Mouse (Mus musculus): ENCODE measurements around the gene Padi2. TPM values are rescaled to one million over a fixed set of nuclear protein-coding genes. Genes with fewer than 3 reads are reported as not detected.

The Padi2 gene
- polyA plus RNA-seq, 1 experiment = 25.2 TPM

DNA sequence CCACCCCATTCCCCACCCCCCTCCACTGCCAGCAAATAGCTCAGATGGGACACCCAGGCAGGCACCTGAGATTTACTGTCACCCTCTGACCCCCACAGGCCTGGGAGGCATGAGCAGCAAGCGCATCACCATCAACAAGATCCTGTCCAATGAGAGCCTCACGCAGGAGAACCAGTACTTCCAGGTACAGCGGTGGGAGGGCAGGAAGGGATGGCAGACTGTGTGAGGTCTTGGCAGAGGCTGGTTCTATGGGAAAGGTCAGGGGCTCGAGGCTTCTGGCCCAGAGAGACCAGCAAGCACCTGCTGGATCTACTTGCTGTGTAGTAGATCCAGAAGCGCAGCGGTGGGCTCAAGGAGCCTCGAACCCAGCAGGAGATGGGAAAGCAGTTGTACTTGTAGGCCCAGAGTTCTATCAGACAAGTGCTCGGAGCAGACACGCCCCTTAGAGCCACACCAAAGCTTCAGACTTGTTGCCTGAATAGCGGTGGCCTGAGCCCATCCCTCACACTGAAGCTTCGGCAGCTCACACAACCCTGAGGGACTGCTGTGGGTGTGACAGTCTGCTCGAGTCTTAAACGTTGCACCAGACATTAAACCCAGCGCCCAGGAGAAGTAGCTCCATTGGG is 40.5 kb downstream of the Padi2 start:
- no peak overlapping the region for H3K4me3 ChIP-seq (replicated peaks; ENCODE audit: insufficient read depth, low read depth, low read length)
- 79% methylated on average over 14 of the region's 14 CpGs for WGBS
- no peaks in the 10 kb centered on the region for H3K27me3 ChIP-seq (ENCODE audit: control insufficient read depth, insufficient read depth, low read length)
- H3K27ac ChIP-seq (ENCODE audit: insufficient read depth, low read length) = no peak overlapping the region
- TF ChIP-seq POLR2A (IDR thresholded peaks at IDR 0.05; ENCODE audit: borderline replicate concordance, insufficient read depth, low read length) = no peak
- TF ChIP-seq CTCF (IDR thresholded peaks at IDR 0.05; ENCODE audit: borderline replicate concordance, insufficient read depth, low read depth, low read length) = no peak
- no peak for DNase-seq
- peaks cover 12% of the 10 kb centered on the region for H3K4me1 ChIP-seq (ENCODE audit: control insufficient read depth, insufficient read depth, low read length)

DNA sequence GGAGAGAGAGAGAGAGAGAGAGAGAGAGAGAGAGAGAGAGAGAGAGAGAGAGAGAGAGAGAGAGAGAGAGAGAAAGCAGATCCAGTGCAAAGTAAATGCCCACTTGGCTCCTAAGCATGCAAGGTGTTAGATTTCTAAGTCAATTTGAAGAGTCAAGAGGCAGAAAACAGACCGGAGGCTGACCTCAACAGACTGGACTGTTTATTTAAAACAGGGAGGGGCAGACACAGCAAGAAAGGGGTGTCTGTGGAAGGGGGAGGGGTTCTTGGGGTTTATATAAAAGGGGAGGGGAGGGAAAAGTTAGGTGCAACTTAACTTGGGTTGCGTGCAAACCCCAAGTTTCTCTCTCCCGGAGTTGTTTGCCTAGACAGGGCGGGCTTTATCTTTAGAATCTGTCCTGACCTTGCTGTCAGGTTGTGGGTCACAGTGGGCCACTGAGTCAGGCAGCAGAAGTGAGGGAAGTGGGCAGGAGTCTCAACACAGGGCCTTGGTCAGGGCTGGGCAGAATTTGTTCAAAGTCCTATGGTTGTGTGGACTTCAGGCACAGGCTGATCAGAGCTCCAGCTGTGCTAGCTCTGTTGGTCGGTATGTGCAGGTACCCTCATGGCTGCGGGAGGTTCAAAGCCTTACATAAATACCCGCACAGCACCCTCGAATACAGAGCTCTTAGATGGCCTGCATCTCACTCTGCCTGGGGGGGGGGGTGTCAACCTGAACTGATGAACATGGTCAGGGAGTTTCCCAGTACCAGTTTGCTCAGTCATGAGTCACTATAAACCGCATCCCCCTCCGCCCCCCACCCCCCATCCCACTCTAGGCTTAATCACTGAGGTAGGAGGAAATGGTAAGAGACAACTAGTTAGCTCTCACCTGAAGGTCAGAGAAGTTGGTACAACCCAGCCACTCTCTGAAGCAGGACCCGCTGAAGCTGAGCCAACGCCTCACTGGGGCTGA is 41.6 kb downstream of the Padi2 start:
- peaks cover 12% of the 10 kb centered on the region for H3K4me1 ChIP-seq (ENCODE audit: control insufficient read depth, insufficient read depth, low read length)
- no peak overlapping the region for H3K27ac ChIP-seq (ENCODE audit: insufficient read depth, low read length)
- TF ChIP-seq CTCF (IDR thresholded peaks at IDR 0.05; ENCODE audit: borderline replicate concordance, insufficient read depth, low read depth, low read length) (no peak), POLR2A (IDR thresholded peaks at IDR 0.05; ENCODE audit: borderline replicate concordance, insufficient read depth, low read length) (no peak)
- no peak overlapping the region for H3K4me3 ChIP-seq (replicated peaks; ENCODE audit: insufficient read depth, low read depth, low read length)
- no peak for DNase-seq
- WGBS = 86% methylated on average over 12 of the region's 12 CpGs
- no peaks in the 10 kb centered on the region for H3K27me3 ChIP-seq (ENCODE audit: control insufficient read depth, insufficient read depth, low read length)

DNA sequence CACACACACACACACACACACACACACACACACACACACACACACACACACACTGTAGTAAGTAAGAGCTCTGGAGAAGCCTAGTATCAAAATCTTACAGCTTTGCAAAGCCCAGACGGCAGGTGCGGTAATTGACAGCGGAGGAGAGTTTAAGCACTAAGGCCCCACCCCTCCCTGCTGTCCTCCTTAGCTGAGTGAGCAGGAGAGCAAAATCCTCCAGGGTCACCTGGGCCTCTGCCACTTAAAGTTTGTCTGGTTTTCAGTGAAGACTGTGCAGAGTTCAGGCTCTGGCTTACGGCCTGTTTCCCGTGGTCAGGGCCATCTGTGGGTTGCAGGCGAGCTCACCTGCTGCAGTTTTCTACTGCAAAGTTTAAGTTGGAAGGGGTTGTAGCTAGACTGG is 42.3 kb downstream of the Padi2 start:
- TF ChIP-seq POLR2A (IDR thresholded peaks at IDR 0.05; ENCODE audit: borderline replicate concordance, insufficient read depth, low read length) (no peak), CTCF (IDR thresholded peaks at IDR 0.05; ENCODE audit: borderline replicate concordance, insufficient read depth, low read depth, low read length) (no peak)
- peak in 1 of 2 experiments; percentile 33 for DNase-seq
- Histone ChIP-seq H3K4me1 (ENCODE audit: control insufficient read depth, insufficient read depth, low read length) (peaks cover 12% of the 10 kb centered on the region), H3K27ac (ENCODE audit: insufficient read depth, low read length) (no peak overlapping the region), H3K4me3 (replicated peaks; ENCODE audit: insufficient read depth, low read depth, low read length) (no peak overlapping the region), H3K27me3 (ENCODE audit: control insufficient read depth, insufficient read depth, low read length) (no peaks in the 10 kb centered on the region)
- WGBS = 49% methylated on average over 6 of the region's 6 CpGs

DNA sequence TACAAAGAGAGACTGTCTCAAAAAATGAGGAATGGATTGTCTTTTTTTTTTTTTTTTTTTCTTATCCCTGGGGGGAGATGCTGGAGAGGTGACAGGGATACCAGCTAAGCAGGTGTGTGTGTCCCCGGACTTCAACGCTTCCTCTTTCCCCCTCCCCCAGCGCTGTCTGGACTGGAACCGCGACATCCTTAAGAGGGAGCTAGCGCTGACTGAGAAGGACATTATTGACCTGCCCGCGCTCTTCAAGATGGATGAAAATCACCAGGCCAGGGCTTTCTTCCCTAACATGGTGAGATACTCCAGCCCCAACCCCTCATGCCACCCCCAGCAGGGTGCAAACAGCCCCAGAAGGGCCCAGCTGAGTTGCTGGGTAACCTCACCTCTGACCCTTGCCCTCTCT is 42.9 kb downstream of the Padi2 start:
- DNase-seq = no peak
- TF ChIP-seq CTCF (IDR thresholded peaks at IDR 0.05; ENCODE audit: borderline replicate concordance, insufficient read depth, low read depth, low read length) = no peak
- no peak for TF ChIP-seq POLR2A (IDR thresholded peaks at IDR 0.05; ENCODE audit: borderline replicate concordance, insufficient read depth, low read length)
- no peaks in the 10 kb centered on the region for H3K27me3 ChIP-seq (ENCODE audit: control insufficient read depth, insufficient read depth, low read length)
- WGBS = 86% methylated on average over 8 of the region's 8 CpGs
- H3K27ac ChIP-seq (ENCODE audit: insufficient read depth, low read length) = no peak overlapping the region
- H3K4me3 ChIP-seq (replicated peaks; ENCODE audit: insufficient read depth, low read depth, low read length) = no peak overlapping the region
- peaks cover 12% of the 10 kb centered on the region for H3K4me1 ChIP-seq (ENCODE audit: control insufficient read depth, insufficient read depth, low read length)

DNA sequence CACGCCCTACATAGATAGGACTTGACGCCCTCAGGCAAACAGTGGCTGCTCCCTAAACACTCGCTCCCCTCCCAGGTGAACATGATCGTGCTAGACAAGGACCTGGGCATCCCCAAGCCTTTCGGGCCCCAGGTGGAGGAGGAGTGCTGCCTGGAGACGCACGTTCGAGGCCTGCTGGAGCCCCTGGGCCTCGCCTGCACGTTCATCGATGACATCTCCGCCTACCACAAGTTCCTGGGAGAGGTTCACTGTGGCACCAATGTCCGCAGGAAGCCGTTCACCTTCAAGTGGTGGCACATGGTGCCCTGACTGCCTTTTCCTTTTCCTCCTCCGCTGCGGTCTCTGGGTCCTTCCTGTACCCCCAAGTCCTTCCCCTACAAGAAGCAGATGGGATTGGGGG is 43.5 kb downstream of the Padi2 start:
- Histone ChIP-seq H3K27ac (ENCODE audit: insufficient read depth, low read length) (no peak overlapping the region), H3K4me1 (ENCODE audit: control insufficient read depth, insufficient read depth, low read length) (peaks cover 7% of the 10 kb centered on the region), H3K27me3 (ENCODE audit: control insufficient read depth, insufficient read depth, low read length) (no peaks in the 10 kb centered on the region), H3K4me3 (replicated peaks; ENCODE audit: insufficient read depth, low read depth, low read length) (no peak overlapping the region)
- TF ChIP-seq POLR2A (IDR thresholded peaks at IDR 0.05; ENCODE audit: borderline replicate concordance, insufficient read depth, low read length) = no peak
- no peak for TF ChIP-seq CTCF (IDR thresholded peaks at IDR 0.05; ENCODE audit: borderline replicate concordance, insufficient read depth, low read depth, low read length)
- no peak for DNase-seq
- 92% methylated on average over 16 of the region's 16 CpGs for WGBS

DNA sequence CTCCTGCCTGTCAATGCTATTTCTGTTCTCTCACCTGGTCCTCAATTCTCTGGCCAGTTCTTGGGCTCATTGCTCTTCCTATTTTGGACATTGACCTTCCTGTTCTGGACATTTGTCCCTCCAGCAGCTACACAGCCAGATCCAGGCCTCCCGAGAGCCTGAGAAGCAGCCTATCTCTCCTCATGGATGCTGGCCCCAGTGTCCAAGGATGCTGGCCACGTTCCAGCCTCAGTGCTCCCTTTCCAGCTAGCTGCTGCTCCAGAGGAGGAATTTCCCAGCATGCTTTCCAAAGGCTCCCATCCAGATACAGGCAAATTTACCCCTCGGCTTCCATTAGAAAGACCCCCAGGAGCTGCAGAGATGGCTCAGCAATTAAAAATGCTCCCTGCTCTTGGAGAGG is 44.4 kb downstream of the Padi2 start:
- Histone ChIP-seq H3K4me3 (replicated peaks; ENCODE audit: insufficient read depth, low read depth, low read length) (no peak overlapping the region), H3K27me3 (ENCODE audit: control insufficient read depth, insufficient read depth, low read length) (no peaks in the 10 kb centered on the region), H3K27ac (ENCODE audit: insufficient read depth, low read length) (no peak overlapping the region; the same call in 1 of the 2 replicates), H3K4me1 (ENCODE audit: control insufficient read depth, insufficient read depth, low read length) (peaks cover 3% of the 10 kb centered on the region)
- DNase-seq = peak; percentile 36 to 42
- 21% methylated on average over 3 of the region's 3 CpGs for WGBS
- TF ChIP-seq POLR2A (IDR thresholded peaks at IDR 0.05; ENCODE audit: borderline replicate concordance, insufficient read depth, low read length) = no peak
- TF ChIP-seq CTCF (IDR thresholded peaks at IDR 0.05; ENCODE audit: borderline replicate concordance, insufficient read depth, low read depth, low read length) = no peak

DNA sequence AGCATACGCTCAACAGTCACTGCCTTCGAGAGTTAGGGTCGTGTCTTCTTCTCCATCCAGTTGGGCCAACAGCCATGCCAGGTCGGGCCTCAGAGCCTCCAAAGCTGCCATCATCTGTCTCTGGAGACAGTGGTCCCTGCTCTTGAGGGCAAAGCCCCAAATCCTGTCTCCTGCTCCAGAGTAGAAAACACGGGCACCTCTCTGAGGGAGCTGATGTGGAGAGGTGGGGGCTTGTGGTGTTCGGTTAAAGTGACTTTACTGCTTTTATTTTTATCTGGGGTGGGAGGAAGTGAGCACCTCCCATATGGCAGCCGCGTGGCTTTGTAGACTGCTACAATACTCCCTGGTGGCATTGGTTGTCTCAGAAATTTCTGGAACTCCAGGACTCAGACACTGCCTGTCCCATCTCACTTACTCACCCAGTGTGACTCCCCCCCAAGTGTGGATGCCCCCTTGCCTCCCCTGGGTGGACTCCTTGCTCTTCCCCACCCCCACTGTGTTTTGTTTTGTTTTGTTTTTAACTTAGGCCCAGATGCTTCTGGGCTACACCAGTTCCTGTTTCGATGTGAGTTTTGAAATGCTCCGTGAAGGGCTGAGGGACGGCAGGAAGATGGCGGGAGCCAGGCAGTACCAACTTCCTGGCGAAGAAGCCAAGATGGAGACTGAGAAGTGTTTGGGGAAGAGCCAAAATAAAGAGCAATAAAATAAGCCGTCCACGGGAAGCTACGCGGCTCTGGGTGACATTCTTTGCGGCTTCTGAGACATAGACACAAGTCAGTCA is 45.9 kb downstream of the Padi2 start:
- Histone ChIP-seq H3K4me3 (replicated peaks; ENCODE audit: insufficient read depth, low read depth, low read length) (no peak overlapping the region), H3K27me3 (ENCODE audit: control insufficient read depth, insufficient read depth, low read length) (no peaks in the 10 kb centered on the region), H3K27ac (ENCODE audit: insufficient read depth, low read length) (no peak overlapping the region), H3K4me1 (ENCODE audit: control insufficient read depth, insufficient read depth, low read length) (peaks cover 3% of the 10 kb centered on the region)
- no peak for DNase-seq
- TF ChIP-seq POLR2A (IDR thresholded peaks at IDR 0.05; ENCODE audit: borderline replicate concordance, insufficient read depth, low read length) = no peak
- no peak for TF ChIP-seq CTCF (IDR thresholded peaks at IDR 0.05; ENCODE audit: borderline replicate concordance, insufficient read depth, low read depth, low read length)
- WGBS = 79% methylated on average over 18 of the region's 18 CpGs

Data from cerebellum, adult 2 months (tissue).